Comparison of ENCODE assay signal across 30 mouse cellular contexts in genomic region chr9:7769491-7769890, GRCm38 (mm10). TPM values are rescaled to one million over a fixed set of nuclear protein-coding genes. Genes with fewer than 3 reads are reported as not detected.
DNase-seq lines count a peak whose midpoint lies in the region; ATAC-seq lines count a peak whose summit lies in the region.
"Had no signal": no experiment of that assay in that cellular context is flagged by ENCODE, and none has a peak within 500 bp of the region (broad histone marks: within the 10 kb centered on the region; RNA-seq: fewer than 3 reads in every experiment).

No protein-coding gene starts in this region.

- no peaks in the 10 kb centered on the region for H3K27me3 ChIP-seq in heart, embryonic 11.5 days (ENCODE audit: control insufficient read depth, insufficient read depth, low read length)
- H3K27me3 ChIP-seq in heart, embryonic 13.5 days (replicated peaks), result no peaks in the 10 kb centered on the region
- H3K27me3 ChIP-seq in heart, embryonic 16.5 days (ENCODE audit: control insufficient read depth, insufficient read depth, low read length), result no peaks in the 10 kb centered on the region
- H3K27me3 ChIP-seq: CH12.LX; embryonic facial prominence, embryonic 12.5 days; embryonic facial prominence, embryonic 15.5 days; heart, embryonic 12.5 days; hindbrain, embryonic 13.5 days; intestine, embryonic 15.5 days; kidney, embryonic 15.5 days; Patski had no signal

- H3K27ac ChIP-seq in heart, embryonic 11.5 days (ENCODE audit: low read depth, low read length), result no peak overlapping the region
- 0 out of 2 replicates have a peak overlapping the region, but pooled peaks have one; percentile 16 for H3K27ac ChIP-seq in heart, embryonic 13.5 days (replicated peaks)
- peak overlapping the region; percentile 63; the same call in 1 of the 2 replicates for H3K27ac ChIP-seq in heart, embryonic 16.5 days (ENCODE audit: low read length)
- H3K27ac ChIP-seq: embryonic facial prominence, embryonic 12.5 days; embryonic facial prominence, embryonic 15.5 days; hindbrain, embryonic 10.5 days; hindbrain, embryonic 13.5 days; intestine, embryonic 15.5 days; kidney, embryonic 15.5 days had no signal

- H3K9me3 ChIP-seq in heart, embryonic 11.5 days (replicated peaks; ENCODE audit: control insufficient read depth, low read length), result no peaks in the 10 kb centered on the region
- no peaks in the 10 kb centered on the region for H3K9me3 ChIP-seq in heart, embryonic 13.5 days
- no peaks in the 10 kb centered on the region for H3K9me3 ChIP-seq in heart, embryonic 16.5 days (replicated peaks; ENCODE audit: control insufficient read depth, low read length)
- H3K9me3 ChIP-seq: embryonic facial prominence, embryonic 12.5 days; embryonic facial prominence, embryonic 15.5 days; G1E; heart, embryonic 12.5 days; hindbrain, embryonic 10.5 days; hindbrain, embryonic 13.5 days; intestine, embryonic 15.5 days; kidney, embryonic 15.5 days had no signal

- ATAC-seq in heart, embryonic 11.5 days (replicated peaks; ENCODE audit: insufficient number of reproducible peaks, low FRiP score, low TSS enrichment), result no peak
- no peak for ATAC-seq in heart, embryonic 13.5 days (ENCODE audit: extremely low read depth, insufficient number of reproducible peaks, low FRiP score, low TSS enrichment)
- ATAC-seq in heart, embryonic 16.5 days (replicated peaks; ENCODE audit: extremely low read depth, insufficient read depth, low FRiP score), result no peak
- ATAC-seq: forebrain, embryonic 14.5 days; forebrain, postnatal 0 days; hindbrain, embryonic 16.5 days; intestine, embryonic 15.5 days; Patski had no signal

- peaks cover 16% of the 10 kb centered on the region; the same call in 1 of the 2 replicates for H3K36me3 ChIP-seq in heart, embryonic 11.5 days (ENCODE audit: control insufficient read depth, insufficient read depth, low read length)
- peaks cover 52% of the 10 kb centered on the region for H3K36me3 ChIP-seq in heart, embryonic 13.5 days
- peaks cover 9% of the 10 kb centered on the region; the same call in 1 of the 2 replicates for H3K36me3 ChIP-seq in heart, embryonic 16.5 days (ENCODE audit: control insufficient read depth, insufficient read depth)
- H3K36me3 ChIP-seq: hindbrain, embryonic 13.5 days had no signal

- no peak overlapping the region for H3K9ac ChIP-seq in heart, embryonic 11.5 days (ENCODE audit: low read depth, low read length)
- no peak overlapping the region for H3K9ac ChIP-seq in heart, embryonic 13.5 days
- no peak overlapping the region for H3K9ac ChIP-seq in heart, embryonic 16.5 days (ENCODE audit: low read length)
- H3K9ac ChIP-seq: embryonic facial prominence, embryonic 12.5 days; embryonic facial prominence, embryonic 15.5 days; forebrain, postnatal 0 days; heart, embryonic 12.5 days; hindbrain, embryonic 13.5 days; intestine, embryonic 15.5 days; kidney, embryonic 15.5 days had no signal

- intact Hi-C loops in heart, postnatal 10 days (cut with DNase I), result loop anchor here (10.0 kb wide), 1 partner anchor 235 kb away; the partner anchor contains the start of gene Yap1

- no peak overlapping the region for H3K4me3 ChIP-seq in heart, embryonic 11.5 days (ENCODE audit: low read depth, low read length)
- no peak overlapping the region for H3K4me3 ChIP-seq in heart, embryonic 13.5 days
- no peak overlapping the region for H3K4me3 ChIP-seq in heart, embryonic 16.5 days (ENCODE audit: low read length)
- H3K4me3 ChIP-seq: embryonic facial prominence, embryonic 12.5 days; embryonic facial prominence, embryonic 15.5 days; heart, embryonic 12.5 days; hindbrain, embryonic 10.5 days; hindbrain, embryonic 13.5 days; intestine, embryonic 15.5 days; kidney, embryonic 15.5 days had no signal

- peak; percentile 93 for DNase-seq in heart, adult 11 months
- DNase-seq in heart, adult 8-10 months (ENCODE audit: low spot score), result no peak
- DNase-seq in heart, postnatal 10 days, result no peak
- no peak for DNase-seq in frontal cortex, postnatal 10 days (ENCODE audit: low spot score in 2 of 2)
- DNase-seq: adrenal gland, postnatal 10 days; adrenal gland, postnatal 36 days; B cell, adult 2 months; cerebellum, adult 11 months; cerebellum, adult 2 months; cerebellum, adult 9-11 months; cerebellum, postnatal 25 days; forebrain, postnatal 0 days; gastrocnemius, postnatal 14 days; kidney, adult 11 months; kidney, adult 8-10 months had no signal

- WGBS in heart, embryonic 11.5 days (ENCODE audit: insufficient replicate concordance), result 74% methylated on average over 5 of the region's 5 CpGs
- WGBS in heart, embryonic 13.5 days, result 68% methylated on average over 5 of the region's 5 CpGs
- 73% methylated on average over 5 of the region's 5 CpGs for WGBS in heart, embryonic 16.5 days

- H3K4me1 ChIP-seq in heart, embryonic 11.5 days (ENCODE audit: control insufficient read depth, insufficient read depth, low read length), result peaks cover 38% of the 10 kb centered on the region
- peaks cover 79% of the 10 kb centered on the region for H3K4me1 ChIP-seq in heart, embryonic 13.5 days
- H3K4me1 ChIP-seq in heart, embryonic 16.5 days (ENCODE audit: control insufficient read depth, insufficient read depth, low read length), result peaks cover 56% of the 10 kb centered on the region
- H3K4me1 ChIP-seq: intestine, embryonic 15.5 days had no signal

- no peak overlapping the region for H3K4me2 ChIP-seq in heart, embryonic 11.5 days
- peak overlapping the region; percentile 2; the same call in 1 of the 2 replicates for H3K4me2 ChIP-seq in heart, embryonic 13.5 days
- peak overlapping the region; percentile 4; the same call in 1 of the 2 replicates for H3K4me2 ChIP-seq in heart, embryonic 16.5 days (ENCODE audit: low read depth, low read length)
- H3K4me2 ChIP-seq: embryonic facial prominence, embryonic 12.5 days; embryonic facial prominence, embryonic 15.5 days; heart, embryonic 12.5 days; hindbrain, embryonic 13.5 days; intestine, embryonic 15.5 days; kidney, embryonic 15.5 days had no signal

RNA-seq across cellular contexts. Expression of gene Tmem123, which starts 5.7 kb away (rescaled TPM):
- polyA plus RNA-seq in heart, embryonic 11.5 days (2014; fragmentation: Nextera tagmentation; extraction: Ambion mirVana), result 131 and 134 TPM in 2 replicates
- polyA plus RNA-seq in heart, embryonic 13.5 days (2015; fragmentation: Nextera tagmentation; extraction: Ambion mirVana), result 84.2 and 90.9 TPM in 2 replicates
- 10 to 100 TPM; 37.9 to 41.2 (median 38.4) TPM for total RNA-seq in heart, adult 8-10 months (2022)
- 89.0 and 104 TPM in 2 replicates for polyA plus RNA-seq in heart, embryonic 16.5 days (2015; fragmentation: Nextera tagmentation; extraction: Ambion mirVana)
- total RNA-seq in heart, postnatal 10 days (2021), result 10 to 100 TPM; 57.0 to 61.2 TPM
